Mouse (Mus musculus) liver, embryonic 14.5 days (tissue): ENCODE results near the gene Pkig. TPM values are rescaled to one million over a fixed set of nuclear protein-coding genes. Genes with fewer than 3 reads are reported as not detected.

Experiments
- ATAC-seq: fragments of 200-750 bp; cut with Nextera tagmentation; 2 replicates; pipeline ENCODE4 v1.8.0; 2017; ENCODE audit warnings: moderate number of reproducible peaks, mild to moderate bottlenecking, moderate library complexity; ENCODE audit not compliant: insufficient read depth
- DNase-seq, 3 experiments: peaks; one replicate each; pipeline ENCODE4 v3.0.0-alpha.2; 2012 to 2013; ENCODE audit warnings: low read depth in 3 of 3, low spot score in 3 of 3
- H3K27ac ChIP-seq: fragments of 300-500 bp; sonication (generic); 2 replicates; pipeline ENCODE4 v1.5.1; 2014; ENCODE audit warnings: moderate library complexity, mild to moderate bottlenecking, control low read depth, inconsistent platforms
- H3K27me3 ChIP-seq: fragments of 300-500 bp; sonication (generic); 2 replicates; pipeline ENCODE4 v1.6.1; 2014; ENCODE audit warnings: mild to moderate bottlenecking, low read length, moderate library complexity; ENCODE audit not compliant: control insufficient read depth, insufficient read depth
- H3K36me3 ChIP-seq: fragments of 300-500 bp; sonication (generic); replicated peaks from 2 replicates; pipeline ENCODE4 v1.6.1; 2014; ENCODE audit warnings: low read depth; ENCODE audit not compliant: control insufficient read depth, insufficient read depth
- H3K4me1 ChIP-seq, 2 experiments: fragments of 200-500 bp in 1 of 2; fragments of 300-500 bp in 1 of 2; sonication (generic) in 1 of 2; replicated peaks; 2 replicates each; pipeline ENCODE4 v1.6.1; 2012 to 2014; ENCODE audit warnings: antibody characterized with exemption in 1 of 2, inconsistent platforms in 1 of 2, low read length in 1 of 2; ENCODE audit not compliant: control insufficient read depth in 2 of 2, insufficient read depth in 2 of 2
- H3K4me2 ChIP-seq: fragments of 300-500 bp; sonication (generic); 2 replicates; pipeline ENCODE4 v1.6.1; 2014; ENCODE audit warnings: low read depth, mild to moderate bottlenecking, control low read depth, moderate library complexity
- H3K4me3 ChIP-seq, 2 experiments: fragments of 200-500 bp in 1 of 2; fragments of 300-500 bp in 1 of 2; sonication (generic) in 1 of 2; 2 replicates each; pipeline ENCODE4 v1.5.1; 2012 to 2014; ENCODE audit warnings: low read depth in 2 of 2, low read length in 2 of 2, mild to moderate bottlenecking in 2 of 2, control low read depth in 1 of 2, inconsistent platforms in 1 of 2, moderate library complexity in 1 of 2; ENCODE audit not compliant: insufficient read depth in 1 of 2
- H3K9ac ChIP-seq: fragments of 300-500 bp; sonication (generic); replicated peaks from 2 replicates; pipeline ENCODE4 v1.6.1; 2014; ENCODE audit warnings: mild to moderate bottlenecking, control low read depth, moderate library complexity
- H3K9me3 ChIP-seq: fragments of 300-500 bp; sonication (generic); 2 replicates; pipeline ENCODE4 v1.6.1; 2016; ENCODE audit warnings: low read length, mixed read lengths; ENCODE audit not compliant: control insufficient read depth
- CTCF ChIP-seq: IDR thresholded peaks from 2 replicates; pipeline ENCODE4 v1.5.1; 2016; ENCODE audit warnings: antibody characterized with exemption, low read depth, control low read depth
- EP300 ChIP-seq: IDR thresholded peaks from 2 replicates; pipeline ENCODE4 v1.6.1; 2016; ENCODE audit warnings: antibody characterized with exemption, low read depth
- WGBS: fragments of 180-500 bp; shearing (Covaris S2); extraction: QIAGEN DNeasy Blood & Tissue Kit; methylation state at CpG from one replicate; pipeline ENCODE4 v1.1.7; 2014; ENCODE audit not compliant: insufficient replicate concordance; 5-methylcytosine and 5-hydroxymethylcytosine counted together
- polyA plus RNA-seq, 2 experiments: library from polyadenylated mRNA; depleted of rRNA in 1 of 2; stranded (reverse) in 1 of 2; unstranded in 1 of 2; fragments of >200 nt; fragmentation: Nextera tagmentation in 1 of 2; extraction: Ambion mirVana in 1 of 2; gene quantifications; 2 replicates each; pipeline versions ENCODE4 v1.2.1 to v1.2.3; 2012 to 2014

Pkig gene
- polyA plus RNA-seq, 2 experiments = 50.9 to 99.0 TPM

DNA sequence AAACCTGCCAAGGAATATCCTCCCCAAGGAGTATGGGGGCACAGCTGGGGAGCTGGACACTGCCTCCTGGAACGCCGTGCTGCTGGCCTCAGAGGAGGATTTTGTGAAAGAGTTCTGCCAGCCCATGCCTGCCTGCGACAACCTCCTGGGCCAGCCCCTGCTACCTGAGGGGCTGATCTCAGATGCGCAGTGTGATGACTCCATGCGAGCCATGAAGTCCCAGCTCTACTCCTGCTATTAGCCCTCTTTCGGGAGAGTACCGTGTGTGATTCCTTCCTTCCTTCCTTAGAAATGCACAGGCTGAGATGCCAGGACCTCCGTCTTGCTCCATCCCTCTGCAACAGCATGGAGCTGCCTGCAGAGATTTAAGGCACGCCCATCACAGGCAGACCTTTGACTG, 42.8 kb upstream of the Pkig start:
- TF ChIP-seq CTCF = no peak
- no peak for TF ChIP-seq EP300
- Histone ChIP-seq H3K9ac (no peak overlapping the region), H3K4me1 (no peaks in the 10 kb centered on the region), H3K4me2 (no peak overlapping the region), H3K27ac (no peak overlapping the region), H3K9me3 (no peaks in the 10 kb centered on the region), H3K4me3 (no peak overlapping the region), H3K36me3 (peaks cover 56% of the 10 kb centered on the region), H3K27me3 (no peaks in the 10 kb centered on the region)
- DNase-seq (no peak), ATAC-seq (no peak)
- WGBS = 89% methylated on average over 9 of the region's 9 CpGs

DNA sequence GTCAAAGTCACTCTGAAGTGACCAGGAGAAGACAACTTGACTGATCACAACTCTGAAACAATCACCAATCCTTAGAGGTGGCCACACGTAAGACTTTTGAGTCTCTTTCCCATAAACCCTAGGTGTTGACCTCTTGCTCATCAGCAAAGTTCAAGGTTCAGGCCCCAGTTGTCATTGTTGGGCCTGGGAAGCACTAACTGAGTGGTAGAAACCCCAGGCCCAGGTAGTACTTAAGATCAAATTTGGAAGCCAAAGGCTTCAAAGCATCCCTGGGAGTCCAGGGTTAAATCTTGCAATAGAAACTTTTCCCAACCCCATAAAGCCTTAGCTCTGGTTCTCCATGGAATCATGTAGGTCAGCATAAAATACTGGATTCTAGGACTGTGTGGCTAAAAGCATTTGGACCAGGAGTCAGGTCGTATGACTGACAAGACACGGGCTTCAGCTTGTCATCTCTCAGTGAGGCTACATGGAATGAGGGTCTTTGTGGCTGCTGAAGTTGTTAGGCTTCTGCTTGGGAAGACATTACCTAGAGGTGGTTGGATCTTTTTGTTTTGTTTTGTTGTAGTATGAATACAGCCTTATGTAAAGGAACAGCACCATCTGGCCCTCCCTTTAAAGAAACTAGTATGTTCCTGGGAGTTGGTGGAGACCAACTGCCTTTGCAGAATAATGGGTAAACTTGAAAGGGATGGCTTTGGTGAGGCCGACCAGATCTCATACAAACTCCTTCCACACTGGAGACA, 42.1 kb upstream of the Pkig start:
- Histone ChIP-seq H3K27me3 (no peaks in the 10 kb centered on the region), H3K9me3 (no peaks in the 10 kb centered on the region), H3K36me3 (peaks cover 61% of the 10 kb centered on the region), H3K27ac (no peak overlapping the region), H3K4me1 (no peaks in the 10 kb centered on the region), H3K9ac (no peak overlapping the region), H3K4me3 (no peak overlapping the region), H3K4me2 (no peak overlapping the region)
- WGBS = 89% methylated on average over 4 of the region's 4 CpGs
- no peak for ATAC-seq
- DNase-seq = no peak
- TF ChIP-seq EP300 (no peak), CTCF (no peak)

GRCm38 (mm10) chr2:163616652-163617227, 41.4 kb upstream of the Pkig start:
- DNase-seq = no peak
- ATAC-seq = 0 out of 2 replicates have a peak, but pooled peaks have one; percentile 8

GRCm38 (mm10) chr2:163617232-163617863, 40.8 kb upstream of the Pkig start:
- no peak overlapping the region for H3K9ac ChIP-seq
- 78% methylated on average over 3 of the region's 3 CpGs for WGBS
- DNase-seq (no peak), ATAC-seq (peak; percentile 5; the same call in 1 of the 2 replicates)
- peaks cover 67% of the 10 kb centered on the region for H3K36me3 ChIP-seq
- no peak overlapping the region for H3K4me2 ChIP-seq
- no peaks in the 10 kb centered on the region for H3K27me3 ChIP-seq
- H3K4me1 ChIP-seq = no peaks in the 10 kb centered on the region
- no peak overlapping the region for H3K4me3 ChIP-seq
- H3K9me3 ChIP-seq = no peaks in the 10 kb centered on the region
- no peak for TF ChIP-seq EP300
- no peak for TF ChIP-seq CTCF
- H3K27ac ChIP-seq = no peak overlapping the region; the same call in 1 of the 2 replicates

More at GRCm38 (mm10) chr2:163616652-163617227, 41.4 kb upstream of the Pkig start:
- no peaks in the 10 kb centered on the region for H3K27me3 ChIP-seq
- H3K9me3 ChIP-seq = no peaks in the 10 kb centered on the region
- no peak overlapping the region for H3K4me3 ChIP-seq
- H3K36me3 ChIP-seq = peaks cover 66% of the 10 kb centered on the region
- no peak overlapping the region for H3K9ac ChIP-seq
- no peak overlapping the region for H3K4me2 ChIP-seq
- H3K4me1 ChIP-seq = no peaks in the 10 kb centered on the region
- H3K27ac ChIP-seq = no peak overlapping the region; the same call in 1 of the 2 replicates
- WGBS = 62% methylated on average over 3 of the region's 3 CpGs
- TF ChIP-seq EP300 (no peak), CTCF (no peak)

DNA sequence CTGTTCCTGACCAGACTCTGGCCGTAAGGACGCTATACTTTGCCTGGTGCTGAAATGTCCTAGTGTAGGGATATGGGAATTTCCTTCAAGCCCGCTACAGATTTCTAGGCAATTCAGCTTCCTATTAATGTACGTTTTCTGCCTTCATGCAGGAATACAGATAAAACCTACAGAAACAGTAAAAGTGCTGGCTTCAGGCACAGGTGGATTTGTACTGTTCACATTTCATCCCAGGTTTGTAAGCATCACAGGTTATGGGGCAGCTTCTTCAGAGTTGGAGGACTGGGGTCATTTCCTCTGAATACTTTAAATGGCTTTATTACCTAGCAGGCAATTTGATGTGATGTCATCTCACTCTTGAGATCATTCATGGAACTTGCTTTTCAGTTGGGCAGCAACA, 40.3 kb upstream of the Pkig start:
- peaks cover 72% of the 10 kb centered on the region for H3K36me3 ChIP-seq
- no peaks in the 10 kb centered on the region for H3K4me1 ChIP-seq
- WGBS = 87% methylated on average over 4 of the region's 4 CpGs
- H3K27ac ChIP-seq = no peak overlapping the region; the same call in 1 of the 2 replicates
- ATAC-seq (no peak), DNase-seq (no peak)
- no peak overlapping the region for H3K9ac ChIP-seq
- no peaks in the 10 kb centered on the region for H3K9me3 ChIP-seq
- H3K4me2 ChIP-seq = no peak overlapping the region
- H3K4me3 ChIP-seq = no peak overlapping the region
- no peaks in the 10 kb centered on the region for H3K27me3 ChIP-seq
- no peak for TF ChIP-seq CTCF
- no peak for TF ChIP-seq EP300
